Comparison of ENCODE assay signal across 28 mouse cellular contexts in the genomic region with DNA sequence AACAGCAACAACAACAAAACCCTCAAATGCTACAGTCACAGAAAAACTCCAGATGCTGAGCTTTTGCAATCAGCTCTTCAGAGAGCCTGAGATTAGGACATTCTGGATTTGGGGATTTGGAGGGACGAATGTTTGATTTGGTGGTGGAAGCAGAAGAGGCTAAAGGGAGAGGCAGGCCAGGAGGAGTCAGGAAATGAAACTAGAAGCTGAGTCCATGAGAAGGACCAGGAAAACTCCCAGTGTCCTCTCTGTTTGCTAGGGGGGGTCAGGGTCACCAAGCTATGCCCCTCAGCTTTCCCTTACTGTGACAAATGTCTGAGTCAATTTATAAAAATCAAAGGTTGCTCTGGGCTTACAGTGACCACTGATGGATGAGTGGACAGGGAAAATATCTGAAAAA. TPM values are rescaled to one million over a fixed set of nuclear protein-coding genes. Genes with fewer than 3 reads are reported as not detected.
"Had no signal": no experiment of that assay in that cellular context is flagged by ENCODE, and none has a peak within 500 bp of the region (broad histone marks: within the 10 kb centered on the region; RNA-seq: fewer than 3 reads in every experiment).

No protein-coding gene starts in this region.

- H3K9ac ChIP-seq: heart, embryonic 12.5 days; hindbrain, embryonic 13.5 days; hindbrain, embryonic 15.5 days; kidney, embryonic 15.5 days; limb, embryonic 13.5 days; limb, embryonic 15.5 days; liver, embryonic 13.5 days; liver, embryonic 15.5 days had no signal

- H3K4me1 ChIP-seq: heart, embryonic 10.5 days; heart, embryonic 12.5 days; hindbrain, embryonic 13.5 days; hindbrain, embryonic 15.5 days; limb, embryonic 13.5 days; limb, embryonic 15.5 days had no signal

- H3K4me3 ChIP-seq: heart, embryonic 10.5 days; heart, embryonic 12.5 days; hindbrain, embryonic 13.5 days; hindbrain, embryonic 15.5 days; kidney, embryonic 15.5 days; limb, embryonic 13.5 days; limb, embryonic 15.5 days; liver, embryonic 13.5 days; liver, embryonic 15.5 days had no signal

- H3K9me3 ChIP-seq: heart, embryonic 10.5 days; heart, embryonic 12.5 days; hindbrain, embryonic 13.5 days; hindbrain, embryonic 15.5 days; kidney, embryonic 15.5 days; limb, embryonic 13.5 days; limb, embryonic 15.5 days; liver, embryonic 13.5 days; liver, embryonic 15.5 days had no signal

- H3K27me3 ChIP-seq: heart, embryonic 12.5 days; hindbrain, embryonic 13.5 days; hindbrain, embryonic 15.5 days; kidney, embryonic 15.5 days; limb, embryonic 13.5 days; limb, embryonic 15.5 days; liver, embryonic 13.5 days; liver, embryonic 15.5 days had no signal

- H3K4me2 ChIP-seq: heart, embryonic 12.5 days; hindbrain, embryonic 13.5 days; hindbrain, embryonic 15.5 days; kidney, embryonic 15.5 days; limb, embryonic 13.5 days; limb, embryonic 15.5 days; liver, embryonic 11.5 days; liver, embryonic 13.5 days; liver, embryonic 15.5 days had no signal

- H3K27ac ChIP-seq: heart, embryonic 10.5 days; hindbrain, embryonic 13.5 days; hindbrain, embryonic 15.5 days; kidney, embryonic 15.5 days; kidney, postnatal 0 days; limb, embryonic 13.5 days; limb, embryonic 15.5 days; liver, embryonic 13.5 days; liver, embryonic 15.5 days had no signal

- H3K36me3 ChIP-seq: heart, embryonic 10.5 days; heart, embryonic 12.5 days; hindbrain, embryonic 13.5 days; hindbrain, embryonic 15.5 days; kidney, embryonic 15.5 days; limb, embryonic 13.5 days; limb, embryonic 15.5 days; liver, embryonic 13.5 days; liver, embryonic 15.5 days had no signal

- DNase-seq: gastrocnemius, postnatal 14 days; gastrocnemius, postnatal 36 days; heart, postnatal 10 days; kidney, adult 11 months; kidney, adult 2 months; kidney, adult 9 months; kidney, postnatal 14 days; layer of hippocampus, adult 9-11 months; layer of hippocampus, postnatal 36 days; left cerebral cortex, postnatal 4 days; liver, embryonic 13.5 days had no signal

RNA-seq across cellular contexts. Expression of a gene that starts 20.1 kb away (rescaled TPM):
- total RNA-seq: hematopoietic stem cell, adult 5-6 weeks had no signal

RNA-seq across cellular contexts. Expression of a gene that starts 43.9 kb away (rescaled TPM):
- total RNA-seq: heart, adult 18-20 months; heart, adult 8-10 months; heart, postnatal 10 days; heart, postnatal 25 days; hematopoietic stem cell, adult 5-6 weeks had no signal
- polyA plus RNA-seq: heart, embryonic 12.5 days; heart, embryonic 14.5 days; hindbrain, embryonic 11.5 days; limb, embryonic 11.5 days; limb, embryonic 13.5 days; limb, embryonic 15.5 days had no signal
